Mouse (Mus musculus): ENCODE measurements around the gene Prc1. TPM values are rescaled to one million over a fixed set of nuclear protein-coding genes. Genes with fewer than 3 reads are reported as not detected.

The Prc1 gene
- 5.6 TPM in 1 of 2 replicates, not detected in the other for polyA plus RNA-seq (2012; ENCODE audit: insufficient read depth, low replicate concordance)

DNA sequence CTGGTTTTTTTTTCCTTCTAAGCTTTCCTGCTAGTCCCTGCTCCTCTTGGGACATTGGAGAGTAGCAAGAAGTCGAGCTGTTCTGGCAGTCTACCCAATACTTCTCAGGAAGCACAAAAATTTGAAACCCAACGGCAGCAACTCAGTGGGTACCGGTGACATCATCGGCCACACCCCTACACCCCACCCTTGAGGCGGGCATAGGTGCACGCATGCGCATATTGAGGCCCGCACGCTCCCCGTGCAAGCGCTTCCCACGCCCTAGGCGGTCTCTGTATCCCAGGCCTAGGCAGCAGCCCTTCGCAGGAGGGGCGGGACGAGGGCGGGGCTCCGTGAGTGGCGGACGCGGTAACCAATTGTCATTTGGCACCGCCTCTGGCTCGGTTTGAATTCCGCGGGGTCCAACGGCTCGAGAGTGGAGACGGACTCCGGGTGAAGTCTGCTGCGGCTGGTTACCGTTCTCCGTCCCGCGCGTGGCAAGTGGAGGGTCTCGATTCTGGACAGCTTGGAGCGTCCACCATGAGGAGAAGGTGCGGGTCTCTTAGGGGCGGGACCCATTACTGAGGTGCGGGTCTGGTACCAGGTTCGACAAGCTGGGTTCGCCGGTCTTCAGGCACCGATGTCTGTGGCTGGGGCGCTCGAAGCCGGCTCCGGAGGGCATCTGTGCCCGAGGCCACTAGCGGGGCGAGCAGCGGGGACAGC is at the start of gene Prc1:
TSS of gene Prc1 (plus strand) at position 389 of the 702 bp plus-strand sequence.
- peaks cover 50% of the 10 kb centered on the region for H3K36me3 ChIP-seq (replicated peaks; ENCODE audit: low read length)
- peaks cover 47% of the 10 kb centered on the region for H3K4me1 ChIP-seq
- no peaks in the 10 kb centered on the region for H3K9me3 ChIP-seq
- peak; percentile 45; the same call in 1 of the 2 replicates for TF ChIP-seq FLI1 (IDR thresholded peaks at IDR 0.05; ENCODE audit: low read length)
- no peak for TF ChIP-seq GATA1 (IDR thresholded peaks at IDR 0.05; ENCODE audit: borderline replicate concordance, low read length)
- H3K27me3 ChIP-seq (replicated peaks), result no peaks in the 10 kb centered on the region
- peak within 1 kb of the TSS; percentile 96 for H3K4me3 ChIP-seq (replicated peaks)

DNA sequence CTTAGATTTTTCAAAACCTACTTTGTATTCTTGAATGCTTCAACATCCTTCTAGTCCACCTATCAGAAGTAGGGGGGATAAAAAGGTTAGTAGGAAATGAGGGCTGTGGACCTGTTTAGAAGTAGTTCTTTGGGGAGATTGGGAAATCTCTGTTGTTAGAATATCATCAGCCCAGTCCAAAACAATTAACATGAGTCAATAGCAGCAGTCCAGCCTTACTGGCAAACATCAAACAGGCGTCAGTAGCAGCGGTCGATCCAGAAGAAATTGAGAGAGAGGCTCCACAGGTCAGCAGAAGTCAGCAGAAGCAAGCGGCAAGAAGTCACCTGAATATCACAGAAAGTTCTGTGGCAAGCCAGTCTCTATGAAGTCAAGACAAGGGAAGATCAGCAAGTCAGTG is 49.4 kb upstream of the Prc1 start:
- TF ChIP-seq GATA1 (IDR thresholded peaks at IDR 0.05; ENCODE audit: borderline replicate concordance, low read length), result no peak
- no peak for TF ChIP-seq FLI1 (IDR thresholded peaks at IDR 0.05; ENCODE audit: low read length)
- H3K9me3 ChIP-seq, result peaks cover 3% of the 10 kb centered on the region; the same call in 1 of the 2 replicates
- no peaks in the 10 kb centered on the region for H3K27me3 ChIP-seq (replicated peaks)
- peaks cover 46% of the 10 kb centered on the region for H3K4me1 ChIP-seq
- no peak overlapping the region for H3K4me3 ChIP-seq (replicated peaks)
- H3K36me3 ChIP-seq (replicated peaks; ENCODE audit: low read length), result peaks cover 14% of the 10 kb centered on the region

DNA sequence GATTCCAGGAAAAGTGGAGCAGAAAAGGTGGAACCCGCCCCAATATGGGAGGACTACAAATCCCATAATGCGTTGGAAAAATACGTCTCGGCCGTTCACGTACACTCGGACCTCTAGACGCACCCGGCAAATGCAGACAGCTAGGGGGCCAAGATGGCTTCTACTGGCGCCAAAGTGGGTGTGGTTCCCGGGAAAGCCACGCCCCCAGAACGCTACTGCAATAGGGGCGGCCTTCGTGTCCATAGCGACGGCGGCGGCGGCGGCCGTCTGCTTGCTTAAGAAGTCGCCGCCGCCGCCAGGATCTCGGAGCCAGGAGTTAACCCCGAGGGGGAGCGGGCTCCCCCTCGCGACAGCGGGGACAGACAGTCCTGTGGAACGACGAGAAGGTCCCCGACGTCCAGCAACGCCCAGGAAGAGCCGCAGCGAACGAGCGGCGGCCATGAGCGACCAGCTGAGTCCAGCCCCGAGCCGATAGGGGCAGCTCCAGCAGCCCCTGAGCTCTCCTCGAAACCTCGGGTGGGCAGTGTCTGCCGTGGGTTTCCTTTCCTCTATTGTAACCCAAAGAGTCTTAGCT is 48.0 kb upstream of the Prc1 start, which contains the start of gene Ttll13:
TSS of gene Ttll13 (plus strand) at position 229 of the 574 bp plus-strand sequence.
- Histone ChIP-seq H3K36me3 (replicated peaks; ENCODE audit: low read length) (peaks cover 2% of the 10 kb centered on the region), H3K4me3 (replicated peaks) (peak within 1 kb of the TSS; percentile 92), H3K4me1 (peaks cover 49% of the 10 kb centered on the region), H3K27me3 (replicated peaks) (no peaks in the 10 kb centered on the region), H3K9me3 (peaks cover 3% of the 10 kb centered on the region; the same call in 1 of the 2 replicates)
- TF ChIP-seq FLI1 (IDR thresholded peaks at IDR 0.05; ENCODE audit: low read length), result no peak
- TF ChIP-seq GATA1 (IDR thresholded peaks at IDR 0.05; ENCODE audit: borderline replicate concordance, low read length), result no peak

DNA sequence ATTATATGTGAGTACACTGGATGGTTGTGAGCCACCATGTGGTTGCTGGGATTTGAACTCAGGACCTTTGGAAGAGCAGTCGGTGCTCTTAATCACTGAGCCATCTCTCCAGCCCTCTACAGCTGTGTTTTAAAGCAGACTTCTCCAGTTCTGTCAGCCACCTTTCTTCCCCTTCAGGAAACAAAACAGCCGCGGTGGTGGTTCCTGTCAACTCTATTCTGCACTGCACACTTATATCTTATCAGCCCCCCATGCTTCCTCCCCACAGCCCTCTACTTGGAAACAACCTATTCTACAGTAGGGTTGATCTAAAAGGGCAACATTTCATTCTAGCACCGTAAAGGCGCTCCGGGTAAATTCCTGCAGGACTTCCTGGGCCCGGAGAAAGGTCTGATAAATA is 47.4 kb upstream of the Prc1 start:
- H3K36me3 ChIP-seq (replicated peaks; ENCODE audit: low read length), result no peaks in the 10 kb centered on the region
- H3K4me3 ChIP-seq (replicated peaks), result peak overlapping the region; percentile 81
- peaks cover 3% of the 10 kb centered on the region; the same call in 1 of the 2 replicates for H3K9me3 ChIP-seq
- H3K4me1 ChIP-seq, result peaks cover 49% of the 10 kb centered on the region
- TF ChIP-seq FLI1 (IDR thresholded peaks at IDR 0.05; ENCODE audit: low read length), result no peak
- no peak for TF ChIP-seq GATA1 (IDR thresholded peaks at IDR 0.05; ENCODE audit: borderline replicate concordance, low read length)
- H3K27me3 ChIP-seq (replicated peaks), result no peaks in the 10 kb centered on the region

DNA sequence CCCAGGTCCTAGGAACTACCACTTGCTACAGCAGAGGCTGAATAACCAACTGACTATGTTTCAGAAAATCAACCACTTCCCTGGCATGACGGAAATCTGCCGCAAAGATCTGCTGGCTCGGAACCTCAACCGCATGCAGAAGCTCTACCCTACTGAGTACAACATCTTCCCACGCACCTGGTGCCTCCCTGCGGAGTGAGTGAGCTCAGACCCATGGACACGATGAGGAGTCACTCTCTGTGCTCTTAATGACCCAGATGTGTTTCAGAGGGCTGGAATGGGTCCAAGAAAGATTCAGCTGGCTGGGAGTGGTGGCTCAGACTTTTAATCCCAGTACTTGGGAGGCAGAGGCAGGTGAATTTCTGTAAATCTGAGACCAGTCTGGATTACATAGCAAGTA is 41.8 kb upstream of the Prc1 start:
- TF ChIP-seq FLI1 (IDR thresholded peaks at IDR 0.05; ENCODE audit: low read length), result no peak
- no peak for TF ChIP-seq GATA1 (IDR thresholded peaks at IDR 0.05; ENCODE audit: borderline replicate concordance, low read length)
- Histone ChIP-seq H3K4me1 (peaks cover 48% of the 10 kb centered on the region), H3K9me3 (no peaks in the 10 kb centered on the region), H3K4me3 (replicated peaks) (no peak overlapping the region), H3K36me3 (replicated peaks; ENCODE audit: low read length) (no peaks in the 10 kb centered on the region), H3K27me3 (replicated peaks) (no peaks in the 10 kb centered on the region)

DNA sequence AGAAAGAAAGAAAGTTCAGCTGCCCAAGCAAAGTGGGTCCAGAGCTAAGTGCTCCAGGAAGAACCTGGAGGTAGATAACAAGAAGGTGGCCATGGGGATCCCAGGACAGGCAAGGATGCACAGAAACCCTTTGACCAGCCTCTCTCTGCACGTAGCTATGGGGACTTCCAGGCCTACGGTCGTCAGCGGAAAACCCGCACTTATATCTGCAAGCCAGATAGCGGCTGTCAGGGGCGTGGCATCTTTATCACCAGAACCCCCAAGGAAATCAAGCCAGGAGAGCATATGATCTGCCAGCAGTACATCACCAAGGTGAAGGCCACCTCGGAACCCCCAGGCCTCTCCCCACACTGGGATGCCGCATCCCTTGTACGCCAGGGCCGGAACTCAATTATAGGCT is 41.4 kb upstream of the Prc1 start:
- peaks cover 45% of the 10 kb centered on the region for H3K4me1 ChIP-seq
- no peaks in the 10 kb centered on the region for H3K9me3 ChIP-seq
- TF ChIP-seq FLI1 (IDR thresholded peaks at IDR 0.05; ENCODE audit: low read length) (no peak), GATA1 (IDR thresholded peaks at IDR 0.05; ENCODE audit: borderline replicate concordance, low read length) (no peak)
- H3K27me3 ChIP-seq (replicated peaks), result no peaks in the 10 kb centered on the region
- H3K36me3 ChIP-seq (replicated peaks; ENCODE audit: low read length), result no peaks in the 10 kb centered on the region
- H3K4me3 ChIP-seq (replicated peaks), result no peak overlapping the region

DNA sequence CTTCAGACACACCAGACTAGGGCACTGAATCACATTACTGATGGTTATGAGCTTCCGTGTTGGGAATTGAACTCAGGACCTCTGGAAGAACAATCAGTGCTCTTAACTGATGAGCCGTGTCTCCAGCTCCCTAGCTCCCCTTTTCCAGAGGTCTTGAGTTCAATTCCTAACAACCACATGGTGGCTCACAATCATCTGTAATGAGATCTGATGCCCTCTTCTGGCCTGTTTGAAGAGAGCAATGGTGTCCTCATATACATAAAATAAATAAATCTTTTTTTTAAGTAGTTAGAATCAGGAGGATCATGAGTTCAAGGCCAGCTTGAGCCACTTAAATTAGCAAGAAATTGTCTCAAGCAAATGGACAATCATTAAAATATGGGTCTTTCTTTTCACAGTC is 38.3 kb upstream of the Prc1 start:
- Histone ChIP-seq H3K27me3 (replicated peaks) (no peaks in the 10 kb centered on the region), H3K4me1 (peaks cover 53% of the 10 kb centered on the region), H3K4me3 (replicated peaks) (no peak overlapping the region), H3K9me3 (no peaks in the 10 kb centered on the region), H3K36me3 (replicated peaks; ENCODE audit: low read length) (peaks cover 5% of the 10 kb centered on the region)
- TF ChIP-seq FLI1 (IDR thresholded peaks at IDR 0.05; ENCODE audit: low read length) (no peak), GATA1 (IDR thresholded peaks at IDR 0.05; ENCODE audit: borderline replicate concordance, low read length) (no peak)

DNA sequence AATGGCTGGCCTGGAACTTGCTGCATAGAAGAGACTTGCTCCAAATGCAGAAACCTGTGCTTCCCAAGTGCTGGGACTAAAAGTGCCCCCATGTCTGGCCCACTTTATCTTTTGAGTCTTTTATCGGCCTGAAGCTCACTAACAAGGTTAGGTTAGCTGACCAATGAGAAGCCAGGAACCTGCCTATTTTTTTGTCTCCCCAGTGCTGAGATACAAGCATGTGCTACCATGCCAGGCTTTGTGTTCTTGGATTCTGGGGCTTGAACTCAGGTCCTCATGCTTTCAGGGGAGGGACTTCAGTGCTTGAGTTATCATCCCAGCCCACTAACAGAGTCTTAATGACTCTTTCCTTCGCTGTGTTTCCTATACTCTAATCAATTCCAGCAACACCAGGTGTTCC is 36.5 kb upstream of the Prc1 start:
- H3K4me1 ChIP-seq, result peaks cover 47% of the 10 kb centered on the region
- H3K4me3 ChIP-seq (replicated peaks), result no peak overlapping the region
- no peaks in the 10 kb centered on the region for H3K27me3 ChIP-seq (replicated peaks)
- H3K36me3 ChIP-seq (replicated peaks; ENCODE audit: low read length), result peaks cover 9% of the 10 kb centered on the region
- H3K9me3 ChIP-seq, result no peaks in the 10 kb centered on the region
- TF ChIP-seq GATA1 (IDR thresholded peaks at IDR 0.05; ENCODE audit: borderline replicate concordance, low read length), result no peak
- no peak for TF ChIP-seq FLI1 (IDR thresholded peaks at IDR 0.05; ENCODE audit: low read length)

DNA sequence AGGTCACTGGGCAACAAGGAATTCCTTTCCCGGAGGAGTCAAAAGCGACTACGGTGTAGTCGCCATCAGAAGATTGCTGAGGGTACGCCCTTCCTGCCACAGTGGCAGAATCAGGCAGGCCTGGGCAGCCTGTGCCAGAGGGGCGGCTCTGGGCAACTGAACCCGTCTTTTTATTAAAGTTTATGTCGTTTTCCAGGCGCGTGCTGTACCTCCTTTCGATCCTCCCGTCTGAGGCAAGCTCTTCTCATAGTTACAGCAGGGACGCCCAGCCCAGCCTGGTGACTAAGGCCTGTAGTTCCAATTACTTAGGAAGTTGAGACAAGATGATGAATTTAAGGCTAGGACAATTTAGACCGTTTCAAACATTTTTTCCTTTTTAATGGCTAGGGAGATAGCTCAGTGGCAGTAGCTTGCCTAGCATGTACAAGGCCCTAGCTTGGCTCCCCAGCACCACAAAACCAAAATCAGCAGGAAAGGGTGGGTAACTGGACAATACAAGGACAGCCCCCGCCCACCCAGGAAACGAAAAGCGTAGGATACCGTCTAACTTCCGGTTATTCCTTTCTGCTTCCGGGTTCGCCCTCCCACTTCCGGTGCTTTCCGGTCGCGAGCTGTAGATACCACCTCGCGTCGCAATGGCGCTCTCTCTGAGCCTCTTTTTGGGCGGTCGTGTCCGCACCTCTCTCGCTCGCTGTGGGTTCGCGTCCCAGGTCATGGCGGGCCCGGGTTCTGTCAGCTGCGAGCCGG is 33.5 kb upstream of the Prc1 start, which contains the start of gene Ngrn:
TSS of gene Ngrn (plus strand) at position 591 of the 747 bp plus-strand sequence.
- Histone ChIP-seq H3K4me3 (replicated peaks) (peak within 1 kb of the TSS; percentile 97), H3K27me3 (replicated peaks) (no peaks in the 10 kb centered on the region), H3K9me3 (no peaks in the 10 kb centered on the region), H3K36me3 (replicated peaks; ENCODE audit: low read length) (peaks cover 33% of the 10 kb centered on the region), H3K4me1 (peaks cover 38% of the 10 kb centered on the region)
- TF ChIP-seq GATA1 (IDR thresholded peaks at IDR 0.05; ENCODE audit: borderline replicate concordance, low read length), result no peak
- TF ChIP-seq FLI1 (IDR thresholded peaks at IDR 0.05; ENCODE audit: low read length), result peak; percentile 99
